Mouse (Mus musculus): ENCODE measurements around the gene Paqr9. TPM values are rescaled to one million over a fixed set of nuclear protein-coding genes. Genes with fewer than 3 reads are reported as not detected.
"Not testable (repeated sequence)": the region's sequence is repeated elsewhere in the genome, so short reads cannot be mapped to it uniquely, and the experiment has no call there.

Gene Paqr9
- polyA plus RNA-seq (2014; fragmentation: Nextera tagmentation; extraction: Ambion mirVana), result 1.9 and 3.1 TPM in 2 replicates

- Histone ChIP-seq H3K27me3 (replicated peaks; ENCODE audit: control insufficient read depth, insufficient read depth, low read length) (peaks cover 25% of the 10 kb centered on the region), H3K4me3 (ENCODE audit: low read depth, low read length) (peak within 1 kb of the TSS; percentile 63), H3K4me2 (ENCODE audit: low read length) (peak within 1 kb of the TSS; percentile 90), H3K36me3 (ENCODE audit: control insufficient read depth, insufficient read depth, low read length) (no peaks in the 10 kb centered on the region), H3K27ac (ENCODE audit: low read depth, low read length) (0 out of 2 replicates have a peak within 1 kb of the TSS, but pooled peaks have one; percentile 14), H3K4me1 (ENCODE audit: control insufficient read depth, insufficient read depth, low read length) (peaks cover 6% of the 10 kb centered on the region; the same call in 1 of the 2 replicates), H3K9me3 (replicated peaks; ENCODE audit: control insufficient read depth, low read length) (no peaks in the 10 kb centered on the region), H3K9ac (ENCODE audit: low read length) (peak within 1 kb of the TSS; percentile 71)
- WGBS, result under 1% methylated on average over 64 of the region's 118 CpGs
- DNase-seq (ENCODE audit: low spot score) (peak; percentile 62), ATAC-seq (peak; percentile 78)
Measured at GRCm38 (mm10) chr9:95559059-95559935, at the start of gene Paqr9. TSS of gene Paqr9 (plus strand) at chr9:95559657.

GRCm38 (mm10) chr9:95510693-95511404, 48.6 kb upstream of the Paqr9 start:
- no peaks in the 10 kb centered on the region for H3K36me3 ChIP-seq (ENCODE audit: control insufficient read depth, insufficient read depth, low read length)
- H3K4me3 ChIP-seq (ENCODE audit: low read depth, low read length), result peak overlapping the region; percentile 99
- 9% methylated on average over 21 of the region's 21 CpGs for WGBS
- DNase-seq (ENCODE audit: low spot score) (no peak), ATAC-seq (peak; percentile 9)
- peak overlapping the region; percentile 96 for H3K4me2 ChIP-seq (ENCODE audit: low read length)
- no peak overlapping the region for H3K27ac ChIP-seq (ENCODE audit: low read depth, low read length)
- no peaks in the 10 kb centered on the region for H3K27me3 ChIP-seq (replicated peaks; ENCODE audit: control insufficient read depth, insufficient read depth, low read length)
- peaks cover 15% of the 10 kb centered on the region for H3K4me1 ChIP-seq (ENCODE audit: control insufficient read depth, insufficient read depth, low read length)
- H3K9me3 ChIP-seq (replicated peaks; ENCODE audit: control insufficient read depth, low read length), result no peaks in the 10 kb centered on the region
- peak overlapping the region; percentile 91 for H3K9ac ChIP-seq (ENCODE audit: low read length)

DNA sequence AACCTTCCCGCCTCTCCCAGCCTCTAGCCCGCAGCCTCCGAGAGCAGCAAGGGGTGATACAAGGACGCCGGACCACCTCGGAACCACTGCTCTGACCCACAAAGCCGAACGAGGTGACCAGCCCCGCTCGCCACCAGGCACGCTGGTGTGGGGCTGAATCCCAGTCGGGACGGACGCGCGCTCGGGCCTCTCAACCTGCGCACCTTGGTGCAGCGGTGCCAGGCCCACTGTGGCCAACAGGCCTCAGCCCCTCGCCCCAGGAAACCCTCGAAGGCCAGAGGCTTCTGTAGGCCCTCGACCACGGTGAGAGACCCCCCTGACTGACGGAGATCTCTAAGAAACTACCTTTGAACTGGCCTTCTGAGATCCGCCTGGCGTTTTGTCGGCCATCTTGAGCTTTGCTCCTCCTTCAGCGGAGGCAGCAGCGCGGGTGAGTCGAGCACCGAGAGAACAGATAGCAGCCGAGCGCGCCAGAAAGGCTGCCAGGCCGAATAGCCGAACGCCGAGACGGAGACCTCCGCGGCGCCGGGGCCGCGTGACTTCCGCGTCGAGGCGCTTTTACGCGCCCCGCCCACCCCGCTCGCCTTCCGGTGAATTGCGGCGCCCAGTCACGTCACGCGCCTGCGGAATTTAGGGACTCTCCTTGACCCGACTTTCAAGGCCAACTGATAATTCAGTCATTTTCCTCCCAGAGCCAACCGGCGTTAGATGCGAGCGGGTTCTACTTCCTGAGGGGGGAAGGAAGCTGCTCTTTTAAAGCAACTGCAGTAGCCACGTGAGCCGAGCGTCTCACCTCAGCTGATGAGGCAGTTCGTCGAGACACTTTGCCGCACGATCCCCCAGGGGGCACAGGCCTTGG, 47.8 kb upstream of the Paqr9 start, which contains the start of gene U2surp:
Gene U2surp (minus strand): TSS at position 525 of the 859 bp plus-strand sequence.
- peak; percentile 97 for ATAC-seq
- Histone ChIP-seq H3K4me1 (ENCODE audit: control insufficient read depth, insufficient read depth, low read length) (peaks cover 15% of the 10 kb centered on the region), H3K4me3 (ENCODE audit: low read depth, low read length) (peak within 1 kb of the TSS; percentile 99), H3K27me3 (replicated peaks; ENCODE audit: control insufficient read depth, insufficient read depth, low read length) (no peaks in the 10 kb centered on the region), H3K4me2 (ENCODE audit: low read length) (peak within 1 kb of the TSS; percentile 96), H3K9ac (ENCODE audit: low read length) (peak within 1 kb of the TSS; percentile 91), H3K27ac (ENCODE audit: low read depth, low read length) (peak within 1 kb of the TSS; percentile 75), H3K9me3 (replicated peaks; ENCODE audit: control insufficient read depth, low read length) (no peaks in the 10 kb centered on the region), H3K36me3 (ENCODE audit: control insufficient read depth, insufficient read depth, low read length) (no peaks in the 10 kb centered on the region)
- DNase-seq (ENCODE audit: low spot score), result peak; percentile 98
- WGBS, result under 1% methylated on average over 74 of the region's 74 CpGs

- peak overlapping the region; percentile 87 for H3K4me2 ChIP-seq (ENCODE audit: low read length)
- H3K27ac ChIP-seq (ENCODE audit: low read depth, low read length), result peak overlapping the region; percentile 59; the same call in 1 of the 2 replicates
- H3K9me3 ChIP-seq (replicated peaks; ENCODE audit: control insufficient read depth, low read length), result no peaks in the 10 kb centered on the region
- H3K36me3 ChIP-seq (ENCODE audit: control insufficient read depth, insufficient read depth, low read length), result no peaks in the 10 kb centered on the region
- ATAC-seq (peak; percentile 60), DNase-seq (ENCODE audit: low spot score) (no peak)
- peaks cover 15% of the 10 kb centered on the region for H3K4me1 ChIP-seq (ENCODE audit: control insufficient read depth, insufficient read depth, low read length)
- H3K27me3 ChIP-seq (replicated peaks; ENCODE audit: control insufficient read depth, insufficient read depth, low read length), result no peaks in the 10 kb centered on the region
- WGBS, result 26% methylated on average over 15 of the region's 15 CpGs
- H3K9ac ChIP-seq (ENCODE audit: low read length), result peak overlapping the region; percentile 64
- peak overlapping the region; percentile 99 for H3K4me3 ChIP-seq (ENCODE audit: low read depth, low read length)
Measured at GRCm38 (mm10) chr9:95512331-95513030, 47.0 kb upstream of the Paqr9 start.

GRCm38 (mm10) chr9:95513776-95514175, 45.7 kb upstream of the Paqr9 start:
- H3K27ac ChIP-seq (ENCODE audit: low read depth, low read length), result no peak overlapping the region
- 98% methylated on average over 2 of the region's 2 CpGs for WGBS
- no peak overlapping the region for H3K4me2 ChIP-seq (ENCODE audit: low read length)
- H3K4me3 ChIP-seq (ENCODE audit: low read depth, low read length), result no peak overlapping the region
- DNase-seq (ENCODE audit: low spot score) (no peak), ATAC-seq (no peak)
- H3K4me1 ChIP-seq (ENCODE audit: control insufficient read depth, insufficient read depth, low read length), result peaks cover 15% of the 10 kb centered on the region
- H3K36me3 ChIP-seq (ENCODE audit: control insufficient read depth, insufficient read depth, low read length), result no peaks in the 10 kb centered on the region
- H3K9me3 ChIP-seq (replicated peaks; ENCODE audit: control insufficient read depth, low read length), result no peaks in the 10 kb centered on the region
- no peaks in the 10 kb centered on the region for H3K27me3 ChIP-seq (replicated peaks; ENCODE audit: control insufficient read depth, insufficient read depth, low read length)
- no peak overlapping the region for H3K9ac ChIP-seq (ENCODE audit: low read length)

- not testable (repeated sequence) for H3K27ac ChIP-seq (ENCODE audit: low read depth, low read length); H3K27me3 ChIP-seq (replicated peaks; ENCODE audit: control insufficient read depth, insufficient read depth, low read length); H3K9ac ChIP-seq (ENCODE audit: low read length); H3K4me3 ChIP-seq (ENCODE audit: low read depth, low read length); H3K9me3 ChIP-seq (replicated peaks; ENCODE audit: control insufficient read depth, low read length); ATAC-seq; H3K4me2 ChIP-seq (ENCODE audit: low read length); DNase-seq (ENCODE audit: low spot score); H3K36me3 ChIP-seq (ENCODE audit: control insufficient read depth, insufficient read depth, low read length)
- peaks cover 15% of the 10 kb centered on the region for H3K4me1 ChIP-seq (ENCODE audit: control insufficient read depth, insufficient read depth, low read length)
- WGBS, result 94% methylated on average over 3 of the region's 3 CpGs
Measured at GRCm38 (mm10) chr9:95514361-95514760, 45.1 kb upstream of the Paqr9 start.

DNA sequence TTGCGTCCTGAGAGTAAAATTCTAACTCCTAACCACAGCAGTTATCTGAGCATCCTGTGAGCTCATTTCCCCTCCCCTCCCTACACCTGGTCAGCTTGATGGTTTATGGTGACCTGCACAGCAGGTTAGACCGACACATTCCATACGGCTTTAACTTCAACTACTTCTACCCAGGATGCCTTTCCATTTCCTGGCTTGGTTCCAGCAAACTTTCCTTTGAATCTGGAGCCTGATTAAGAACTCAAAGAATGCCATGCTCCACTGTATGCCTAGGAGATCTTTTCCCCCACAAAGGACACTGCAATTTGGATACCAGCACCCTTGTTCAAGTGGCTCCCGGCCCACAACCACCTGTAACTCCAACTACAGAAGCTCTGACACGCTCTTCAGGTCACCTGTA, 38.9 kb upstream of the Paqr9 start:
- H3K27ac ChIP-seq (ENCODE audit: low read depth, low read length), result no peak overlapping the region
- H3K4me1 ChIP-seq (ENCODE audit: control insufficient read depth, insufficient read depth, low read length), result no peaks in the 10 kb centered on the region
- H3K9me3 ChIP-seq (replicated peaks; ENCODE audit: control insufficient read depth, low read length), result no peaks in the 10 kb centered on the region
- no peak for DNase-seq (ENCODE audit: low spot score)
- H3K36me3 ChIP-seq (ENCODE audit: control insufficient read depth, insufficient read depth, low read length), result no peaks in the 10 kb centered on the region
- ATAC-seq, result no peak
- no peak overlapping the region for H3K9ac ChIP-seq (ENCODE audit: low read length)
- no peaks in the 10 kb centered on the region for H3K27me3 ChIP-seq (replicated peaks; ENCODE audit: control insufficient read depth, insufficient read depth, low read length)
- no peak overlapping the region for H3K4me2 ChIP-seq (ENCODE audit: low read length)
- 76% methylated on average over 5 of the region's 5 CpGs for WGBS
- no peak overlapping the region for H3K4me3 ChIP-seq (ENCODE audit: low read depth, low read length)

- Histone ChIP-seq H3K9me3 (replicated peaks; ENCODE audit: control insufficient read depth, low read length) (no peaks in the 10 kb centered on the region), H3K27ac (ENCODE audit: low read depth, low read length) (no peak overlapping the region), H3K27me3 (replicated peaks; ENCODE audit: control insufficient read depth, insufficient read depth, low read length) (no peaks in the 10 kb centered on the region), H3K36me3 (ENCODE audit: control insufficient read depth, insufficient read depth, low read length) (no peaks in the 10 kb centered on the region), H3K4me1 (ENCODE audit: control insufficient read depth, insufficient read depth, low read length) (no peaks in the 10 kb centered on the region), H3K4me2 (ENCODE audit: low read length) (no peak overlapping the region), H3K9ac (ENCODE audit: low read length) (no peak overlapping the region), H3K4me3 (ENCODE audit: low read depth, low read length) (no peak overlapping the region)
- ATAC-seq (no peak), DNase-seq (ENCODE audit: low spot score) (no peak)
- 88% methylated on average over 8 of the region's 8 CpGs for WGBS
Measured at GRCm38 (mm10) chr9:95521031-95521430, 38.4 kb upstream of the Paqr9 start.

Data from forebrain, embryonic 14.5 days (tissue).